ENCODE assay signal across 7 mouse cellular contexts in the genomic region with DNA sequence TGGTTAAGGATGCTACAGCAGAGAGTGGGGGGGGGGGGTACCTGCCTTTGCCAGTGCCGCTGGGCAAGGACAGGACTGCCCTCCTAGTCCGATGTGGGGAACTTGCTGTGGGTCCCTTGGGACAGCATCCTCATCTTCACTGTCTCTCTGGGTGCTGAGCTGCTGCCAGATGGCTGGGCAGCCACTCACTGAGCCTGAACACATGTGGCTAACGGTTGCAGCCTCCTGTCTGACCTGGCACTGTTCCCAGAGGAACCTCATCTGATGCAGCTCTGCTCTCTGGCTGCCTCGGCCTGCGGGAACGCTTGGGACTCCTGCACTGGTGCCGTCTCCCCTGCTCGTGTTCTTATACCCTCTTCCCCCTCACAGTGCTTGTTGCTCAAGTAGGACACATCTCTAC. TPM values are rescaled to one million over a fixed set of nuclear protein-coding genes. Genes with fewer than 3 reads are reported as not detected.
DNase-seq lines count a peak whose midpoint lies in the region; ATAC-seq lines count a peak whose summit lies in the region.

No protein-coding gene starts in this region.

- WGBS in midbrain, embryonic 14.5 days: 57% methylated on average over 8 of the region's 8 CpGs
- WGBS in midbrain, embryonic 15.5 days: 49% methylated on average over 8 of the region's 8 CpGs
- WGBS in hindbrain, embryonic 16.5 days: 40% methylated on average over 8 of the region's 8 CpGs

- H3K4me2 ChIP-seq in midbrain, embryonic 14.5 days (ENCODE audit: low read length): no peak overlapping the region
- H3K4me2 ChIP-seq in midbrain, embryonic 15.5 days: no peak overlapping the region
- no peak overlapping the region for H3K4me2 ChIP-seq in hindbrain, embryonic 16.5 days (ENCODE audit: low read length)

- ATAC-seq in midbrain, embryonic 14.5 days (ENCODE audit: low FRiP score, low TSS enrichment): no peak
- ATAC-seq in midbrain, embryonic 15.5 days (replicated peaks): no peak
- ATAC-seq in hindbrain, embryonic 16.5 days: peak; percentile 38
- ATAC-seq in megakaryocyte progenitor cell, adult 5-6 weeks (replicated peaks; ENCODE audit: poor library complexity): peak; percentile 72

- 0 out of 2 replicates have a peak overlapping the region, but pooled peaks have one; percentile 9 for H3K9ac ChIP-seq in midbrain, embryonic 14.5 days (replicated peaks; ENCODE audit: low read length)
- H3K9ac ChIP-seq in midbrain, embryonic 15.5 days: no peak overlapping the region
- H3K9ac ChIP-seq in hindbrain, embryonic 16.5 days (ENCODE audit: low read depth, low read length): no peak overlapping the region

- 0 out of 2 replicates have a peak overlapping the region, but pooled peaks have one; percentile 13 for H3K27ac ChIP-seq in midbrain, embryonic 14.5 days (replicated peaks; ENCODE audit: low read depth, low read length)
- H3K27ac ChIP-seq in midbrain, embryonic 15.5 days: no peak overlapping the region
- peak overlapping the region; percentile 23; the same call in 1 of the 2 replicates for H3K27ac ChIP-seq in hindbrain, embryonic 16.5 days (ENCODE audit: low read depth, low read length)

- no peaks in the 10 kb centered on the region for H3K36me3 ChIP-seq in midbrain, embryonic 14.5 days (ENCODE audit: control insufficient read depth, insufficient read depth, low read length)
- no peaks in the 10 kb centered on the region for H3K36me3 ChIP-seq in midbrain, embryonic 15.5 days (replicated peaks)
- no peaks in the 10 kb centered on the region for H3K36me3 ChIP-seq in hindbrain, embryonic 16.5 days (ENCODE audit: control insufficient read depth, insufficient read depth, low read length)

- no peaks in the 10 kb centered on the region for H3K27me3 ChIP-seq in midbrain, embryonic 14.5 days (ENCODE audit: control insufficient read depth, insufficient read depth, low read length)
- H3K27me3 ChIP-seq in midbrain, embryonic 15.5 days (replicated peaks): no peaks in the 10 kb centered on the region
- no peaks in the 10 kb centered on the region for H3K27me3 ChIP-seq in hindbrain, embryonic 16.5 days (replicated peaks; ENCODE audit: control insufficient read depth, insufficient read depth, low read length)

- H3K9me3 ChIP-seq in midbrain, embryonic 14.5 days (ENCODE audit: control insufficient read depth, low read length): no peaks in the 10 kb centered on the region
- H3K9me3 ChIP-seq in midbrain, embryonic 15.5 days: no peaks in the 10 kb centered on the region
- no peaks in the 10 kb centered on the region for H3K9me3 ChIP-seq in hindbrain, embryonic 16.5 days (ENCODE audit: control insufficient read depth, low read length)

- H3K4me1 ChIP-seq in midbrain, embryonic 14.5 days (ENCODE audit: control insufficient read depth, insufficient read depth, low read length): no peaks in the 10 kb centered on the region
- H3K4me1 ChIP-seq in midbrain, embryonic 15.5 days: peaks cover 10% of the 10 kb centered on the region
- H3K4me1 ChIP-seq in hindbrain, embryonic 16.5 days (ENCODE audit: control insufficient read depth, insufficient read depth, low read depth, low read length): peaks cover 12% of the 10 kb centered on the region

- DNase-seq in midbrain, embryonic 14.5 days: peak; percentile 63
- DNase-seq in adrenal gland, postnatal 14 days: peak; percentile 73
- peak; percentile 52 for DNase-seq in gastrocnemius, adult 18-20 months (ENCODE audit: low spot score)
- peak; percentile 24 for DNase-seq in testis, postnatal 14 days (ENCODE audit: low spot score)

- H3K4me3 ChIP-seq in midbrain, embryonic 14.5 days (replicated peaks; ENCODE audit: low read depth, low read length): no peak overlapping the region
- no peak overlapping the region for H3K4me3 ChIP-seq in midbrain, embryonic 15.5 days
- H3K4me3 ChIP-seq in hindbrain, embryonic 16.5 days (ENCODE audit: low read length): no peak overlapping the region

RNA-seq across cellular contexts. Expression of a gene that starts 8.6 kb away (rescaled TPM):
- polyA plus RNA-seq in midbrain, embryonic 14.5 days (2014; fragmentation: Nextera tagmentation; extraction: Ambion mirVana): 21.0 and 23.0 TPM in 2 replicates
- polyA plus RNA-seq in midbrain, embryonic 15.5 days (2015; fragmentation: Nextera tagmentation; extraction: Ambion mirVana): 17.7 and 19.2 TPM in 2 replicates
- 60.1 and 60.3 TPM in 2 replicates for total RNA-seq in adrenal gland, postnatal 14 days (2021)
- 10 to 100 TPM; 77.1 to 92.8 TPM for total RNA-seq in gastrocnemius, adult 18-20 months (2021)
- 17.4 and 18.8 TPM in 2 replicates for polyA plus RNA-seq in hindbrain, embryonic 16.5 days (2015; fragmentation: Nextera tagmentation; extraction: Ambion mirVana)
- total RNA-seq in megakaryocyte progenitor cell, adult 5-6 weeks (2015): 8.5 and 9.9 TPM in 2 replicates
- total RNA-seq in megakaryocyte progenitor cell, adult 5-6 weeks (2017): 4.9 and 11.2 TPM in 2 replicates

Comparison
In these comparisons a context has a peak if more than half of its experiments do, and no peak if none do; other contexts are left out.
1. ATAC-seq: peak in hindbrain, embryonic 16.5 days (single experiment) and megakaryocyte progenitor cell, adult 5-6 weeks (single experiment); none in midbrain, embryonic 14.5 days (single experiment) and midbrain, embryonic 15.5 days (single experiment).
2. Peak in every context shown above with its lines, with median percentiles within 50 percentile points of each other: DNase-seq.